Mouse (Mus musculus): ENCODE data around the gene Krtap6-2.

Gene Krtap6-2

DNA sequence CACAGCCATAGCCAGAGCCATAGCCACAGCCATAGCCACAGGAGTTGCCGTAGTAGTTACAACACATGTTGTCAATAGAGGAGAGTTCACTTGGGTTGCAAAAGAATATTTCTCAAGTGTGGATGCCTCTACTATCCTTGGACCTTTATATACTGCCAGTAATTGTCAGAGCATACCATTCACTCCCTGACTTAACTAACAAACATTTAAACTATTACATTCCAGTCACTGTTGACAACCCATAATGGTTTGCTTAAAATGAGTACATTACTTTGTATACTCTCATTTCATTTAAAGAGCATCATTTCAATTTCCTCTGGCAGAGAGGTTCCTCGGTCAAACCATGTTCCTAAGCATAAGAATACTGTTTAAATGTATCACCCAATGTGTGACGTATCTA, at the start of gene Krtap6-2:
TSS of gene Krtap6-2 (minus strand) at position 101 of the 400 bp plus-strand sequence.
- DNase-seq (ENCODE audit: low spot score), result no peak

- DNase-seq (ENCODE audit: low spot score), result no peak
These were observed 41.3 kb upstream of the Krtap6-2 start for GRCm38 (mm10) chr16:89461189-89461588.

GRCm38 (mm10) chr16:89429586-89429985, 9.7 kb upstream of the Krtap6-2 start:
- no peak for DNase-seq (ENCODE audit: low spot score)

- DNase-seq (ENCODE audit: low spot score), result no peak
These were observed 5.4 kb upstream of the Krtap6-2 start for GRCm38 (mm10) chr16:89425310-89425709.

DNA sequence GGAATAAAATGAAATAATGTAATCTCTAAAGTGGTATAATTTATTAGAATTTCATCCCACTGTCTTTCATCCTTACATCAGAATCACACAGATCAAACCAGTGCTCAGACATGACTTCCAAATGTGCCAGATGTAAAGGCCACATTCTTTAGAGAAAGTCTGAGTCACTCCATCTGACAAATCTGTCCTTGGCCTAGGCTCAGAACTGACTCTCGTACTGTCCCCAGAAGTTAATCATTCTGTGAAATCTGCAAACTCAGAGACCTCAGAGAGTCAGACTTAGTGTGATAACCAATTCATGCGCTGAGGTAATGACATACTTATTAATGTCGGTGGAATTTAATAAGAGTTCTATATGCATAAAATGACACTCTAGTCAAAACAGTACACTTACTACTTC, 3.6 kb downstream of the Krtap6-2 start:
- DNase-seq (ENCODE audit: low spot score), result no peak

GRCm38 (mm10) chr16:89410345-89411068, 9.4 kb downstream of the Krtap6-2 start:
- no peak for DNase-seq (ENCODE audit: low spot score)

DNA sequence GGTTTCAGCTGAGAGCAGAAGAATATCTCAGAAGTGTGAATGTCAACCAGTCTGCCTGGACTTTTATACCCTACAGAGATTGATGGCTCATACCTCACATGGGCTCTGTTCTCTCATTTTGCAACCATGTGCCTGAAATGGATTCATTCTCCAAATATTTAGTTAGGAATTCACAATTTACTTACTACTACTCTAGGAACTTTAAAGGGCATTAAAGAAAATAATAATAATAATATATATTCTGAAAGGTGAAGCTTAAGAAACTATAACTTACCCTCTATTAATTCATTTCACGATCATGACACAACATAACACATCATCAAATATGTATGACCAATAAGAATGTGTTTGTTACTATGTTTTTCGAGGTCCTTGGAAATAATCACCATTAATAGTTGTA, 16.1 kb downstream of the Krtap6-2 start, which contains the start of gene Krtap21-1:
TSS of gene Krtap21-1 (minus strand) at position 101 of the 400 bp plus-strand sequence.
- DNase-seq (ENCODE audit: low spot score), result no peak

DNA sequence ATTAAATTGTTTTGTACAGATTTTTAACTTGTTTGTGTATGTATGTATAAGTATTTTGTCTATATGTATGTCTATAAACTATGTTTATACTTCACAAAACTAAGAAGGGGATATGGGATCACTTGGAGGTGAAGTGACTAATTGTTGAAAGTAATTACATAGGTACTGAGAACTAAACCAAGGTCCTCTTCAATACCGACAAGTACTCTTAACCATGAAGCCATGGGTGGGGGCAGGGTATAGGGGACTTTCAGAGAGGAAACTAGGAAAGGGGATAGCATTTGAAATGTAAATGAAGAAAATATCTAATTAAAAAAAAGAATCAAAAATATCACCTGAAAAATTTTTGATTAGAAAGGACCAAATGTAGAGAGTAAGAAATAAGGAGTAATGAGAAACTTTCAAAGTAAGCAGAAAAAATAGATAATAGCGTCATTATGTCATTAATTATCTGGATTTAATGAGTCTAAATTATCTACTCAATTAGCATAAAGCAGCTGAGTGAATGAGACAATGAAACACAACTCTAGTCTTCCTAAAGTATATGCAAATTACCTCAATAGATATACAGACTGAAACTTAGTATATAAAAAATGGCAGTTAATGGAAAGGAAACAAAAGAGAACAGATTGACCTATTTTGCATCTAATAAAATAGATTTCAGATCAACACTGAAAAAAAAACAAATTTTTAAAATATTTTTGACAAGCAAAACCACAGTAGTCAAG, 47.0 kb downstream of the Krtap6-2 start:
- DNase-seq (ENCODE audit: low spot score), result no peak

Measured in spleen, adult 12 weeks (tissue).